Mouse (Mus musculus) bone marrow, adult 2 months (tissue): ENCODE results near the gene Ccdc114. TPM values are rescaled to one million over a fixed set of nuclear protein-coding genes. Genes with fewer than 3 reads are reported as not detected.
"Not testable (repeated sequence)": the region's sequence is repeated elsewhere in the genome, so short reads cannot be mapped to it uniquely, and the experiment has no call there.

Experiments
- H3K27ac ChIP-seq: fragments of 200-500 bp; 2 replicates; pipeline ENCODE4 v1.5.1; 2012; ENCODE audit warnings: low read depth, mild to moderate bottlenecking, control low read depth, inconsistent platforms, low read length; ENCODE audit not compliant: control insufficient read depth, poor library complexity, insufficient read depth
- H3K4me1 ChIP-seq: fragments of 200-500 bp; 2 replicates; pipeline ENCODE4 v1.6.1; 2011; ENCODE audit warnings: low read length; ENCODE audit not compliant: control insufficient read depth, insufficient read depth
- H3K4me3 ChIP-seq: fragments of 200-500 bp; replicated peaks from 2 replicates; pipeline ENCODE3; 2011; ENCODE audit warnings: mild to moderate bottlenecking, low read depth, low read length, control low read depth; ENCODE audit not compliant: control insufficient read depth
- CTCF ChIP-seq: fragments of 200-500 bp; IDR thresholded peaks from 2 replicates; pipeline ENCODE4 v1.5.1; 2011; ENCODE audit warnings: low read length, control low read depth; ENCODE audit not compliant: control insufficient read depth, insufficient read depth
- POLR2A ChIP-seq: fragments of 200-500 bp; IDR thresholded peaks from 2 replicates; pipeline ENCODE4 v1.6.1; 2011; ENCODE audit warnings: low read depth, mild to moderate bottlenecking, control low read depth, low read length, borderline replicate concordance; ENCODE audit not compliant: control insufficient read depth
- WGBS: fragments of 180-500 bp; shearing (Covaris S2); methylation state at CpG from one replicate; pipeline ENCODE4 v1.1.7; 2018; 5-methylcytosine and 5-hydroxymethylcytosine counted together
- polyA plus RNA-seq: library from polyadenylated mRNA; stranded (reverse); fragments of >200 nt; gene quantifications from 2 replicates; pipeline ENCODE4 v1.2.4, GENCODE M21; 2011; ENCODE audit warnings: low replicate concordance; ENCODE audit not compliant: missing spikeins, insufficient read depth, insufficient read length

The Ccdc114 gene
- polyA plus RNA-seq, 1 experiment = 5.7 TPM

DNA sequence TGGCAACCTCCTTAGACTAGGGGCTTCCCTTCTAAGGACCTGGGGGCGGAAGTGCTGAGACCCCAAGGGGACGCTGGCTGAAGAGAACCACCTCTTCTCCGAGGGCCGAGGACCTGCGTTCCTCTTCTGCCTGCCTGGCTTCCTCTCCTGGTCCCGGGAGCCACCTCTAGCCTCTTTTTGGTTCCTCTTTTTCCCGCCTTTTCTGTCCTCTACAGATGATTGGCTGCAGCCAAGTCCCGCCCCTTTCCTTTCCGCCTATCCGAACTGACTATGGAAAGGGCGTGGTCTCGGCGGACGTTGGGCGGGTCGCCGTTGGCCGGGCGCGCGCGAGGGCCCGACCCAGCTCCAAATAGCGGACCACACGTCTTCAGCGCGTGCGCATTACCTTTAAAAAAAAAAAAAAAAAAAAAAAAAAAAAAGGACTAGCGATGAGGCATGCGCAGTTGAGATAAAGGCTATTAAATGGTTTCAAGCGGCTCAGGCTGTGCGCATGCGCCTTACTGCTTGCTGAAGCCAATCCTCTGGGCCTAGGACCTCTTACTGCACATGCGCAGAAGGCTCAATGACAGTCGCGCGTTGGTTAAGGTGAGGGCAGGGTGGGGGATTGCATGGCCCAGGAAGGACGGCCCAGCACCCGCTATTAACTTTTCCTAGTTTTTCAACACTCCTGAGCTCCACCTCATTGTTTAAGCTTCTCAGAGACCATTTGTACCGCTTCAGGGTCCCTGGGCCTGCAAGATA is 27.2 kb upstream of the Ccdc114 start, which contains the start of the genes Syngr4 and Tmem143:
Gene Syngr4 (minus strand): TSS at position 198 of the 741 bp plus-strand sequence.
Gene Tmem143 (plus strand): TSS at position 425 of the 741 bp plus-strand sequence.
- H3K4me1 ChIP-seq = no peaks in the 10 kb centered on the region; the same call in 1 of the 2 replicates
- peak within 1 kb of the TSS; percentile 71 for H3K4me3 ChIP-seq
- 0% methylated on average over 40 of the region's 40 CpGs for WGBS
- peak within 1 kb of the TSS; percentile 64 for H3K27ac ChIP-seq
- peak; percentile 94 for TF ChIP-seq POLR2A
- TF ChIP-seq CTCF = 0 out of 2 replicates have a peak, but pooled peaks have one; percentile 9

DNA sequence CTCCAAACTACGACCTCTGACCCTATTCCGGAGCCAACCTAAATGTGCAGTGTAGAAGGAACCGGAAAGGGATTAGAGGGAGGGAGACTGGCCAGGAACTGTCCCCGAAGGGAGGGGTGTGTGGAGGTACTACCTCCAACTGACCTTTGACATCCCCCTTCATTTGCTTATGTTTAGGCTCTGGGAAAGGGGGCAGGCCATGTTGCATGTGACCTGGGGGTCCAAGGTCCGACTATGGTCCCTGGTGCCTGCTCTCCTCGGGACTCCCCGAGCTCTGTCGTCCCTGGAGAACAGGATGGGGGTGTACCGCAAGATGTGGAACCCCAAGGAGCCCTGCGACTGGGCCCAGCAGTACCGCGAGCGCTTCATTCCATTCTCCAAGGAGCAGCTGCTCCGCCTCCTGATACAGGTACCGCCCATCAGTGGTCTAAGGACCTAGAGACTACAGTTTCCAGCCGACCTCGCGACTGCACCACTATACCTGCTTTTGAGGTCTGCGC is 26.6 kb upstream of the Ccdc114 start:
- H3K4me1 ChIP-seq = no peaks in the 10 kb centered on the region; the same call in 1 of the 2 replicates
- peak overlapping the region; percentile 71 for H3K4me3 ChIP-seq
- peak overlapping the region; percentile 64 for H3K27ac ChIP-seq
- under 1% methylated on average over 19 of the region's 19 CpGs for WGBS
- no peak for TF ChIP-seq CTCF
- peak; percentile 52; the same call in 1 of the 2 replicates for TF ChIP-seq POLR2A

DNA sequence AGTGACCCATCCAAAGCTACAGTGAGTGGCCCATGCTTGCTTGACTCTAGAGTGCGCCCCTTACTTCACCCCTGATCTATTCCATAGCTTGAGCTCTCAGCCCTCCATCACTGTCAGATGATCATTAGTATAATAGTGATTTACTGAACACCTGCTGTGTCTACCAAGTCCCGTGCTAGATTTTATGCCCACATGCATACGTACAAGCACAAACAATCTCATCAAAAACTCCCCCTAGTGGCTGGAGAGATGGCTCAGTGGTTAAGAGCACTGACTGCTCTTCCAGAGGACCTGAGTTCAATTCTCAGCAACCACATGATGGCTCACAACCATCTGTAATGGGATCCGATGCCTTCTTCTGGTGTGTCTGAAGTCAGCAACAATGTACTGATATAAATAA is 25.7 kb upstream of the Ccdc114 start:
- H3K4me1 ChIP-seq, H3K4me3 ChIP-seq, H3K27ac ChIP-seq: not testable (repeated sequence)
- 36% methylated on average over 4 of the region's 4 CpGs for WGBS

DNA sequence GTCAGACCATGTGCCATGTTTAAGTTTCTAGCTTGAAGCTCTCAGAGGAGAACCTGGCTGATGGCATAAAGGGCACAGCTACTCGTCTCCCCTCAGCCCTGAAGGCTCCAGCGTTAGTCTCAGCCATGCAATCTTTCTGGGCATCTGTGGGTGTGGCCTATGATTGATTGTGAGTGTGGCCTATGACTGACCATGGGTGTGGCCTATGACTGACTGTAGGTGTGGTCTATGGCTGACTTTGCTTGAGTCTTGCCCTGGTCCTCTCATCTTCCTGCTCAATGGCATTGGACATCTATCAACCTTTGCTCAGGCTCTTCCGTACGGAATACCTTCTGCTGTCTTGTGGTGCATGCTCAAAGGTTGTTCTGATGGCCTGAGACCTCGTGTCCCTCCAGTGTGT is 22.3 kb upstream of the Ccdc114 start:
- Histone ChIP-seq H3K27ac (no peak overlapping the region), H3K4me3 (no peak overlapping the region), H3K4me1 (no peaks in the 10 kb centered on the region; the same call in 1 of the 2 replicates)
- TF ChIP-seq CTCF = no peak
- WGBS = 51% methylated on average over 5 of the region's 5 CpGs

DNA sequence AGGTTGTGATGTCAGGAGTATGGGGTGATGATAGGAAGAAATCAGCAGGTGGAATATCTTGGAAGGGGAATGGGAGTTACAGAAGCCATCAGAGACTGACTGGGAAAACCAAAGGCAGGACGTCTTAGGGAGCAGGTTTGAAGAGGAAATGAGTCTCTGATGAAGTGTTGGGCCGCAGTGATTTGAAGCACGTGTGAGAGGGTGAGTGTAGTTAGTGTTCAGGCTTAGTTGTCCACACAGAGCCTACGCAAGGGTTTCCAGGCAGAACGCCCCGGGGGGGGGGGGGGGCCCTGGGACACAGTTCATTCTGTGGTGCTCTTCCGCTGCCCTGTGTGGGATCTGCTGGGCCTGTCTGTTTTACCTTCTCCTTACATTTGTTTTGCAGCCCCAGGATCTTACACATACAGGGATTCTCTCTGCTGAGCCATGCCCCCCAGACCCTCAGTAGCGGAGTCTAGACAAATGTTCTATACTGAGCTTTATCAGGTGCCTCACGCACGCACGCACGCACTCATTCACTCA is 21.3 kb upstream of the Ccdc114 start:
- Histone ChIP-seq H3K4me1 (peaks cover 1% of the 10 kb centered on the region; the same call in 1 of the 2 replicates), H3K4me3 (no peak overlapping the region), H3K27ac (no peak overlapping the region)
- TF ChIP-seq CTCF = no peak
- no peak for TF ChIP-seq POLR2A
- WGBS = 70% methylated on average over 12 of the region's 12 CpGs

DNA sequence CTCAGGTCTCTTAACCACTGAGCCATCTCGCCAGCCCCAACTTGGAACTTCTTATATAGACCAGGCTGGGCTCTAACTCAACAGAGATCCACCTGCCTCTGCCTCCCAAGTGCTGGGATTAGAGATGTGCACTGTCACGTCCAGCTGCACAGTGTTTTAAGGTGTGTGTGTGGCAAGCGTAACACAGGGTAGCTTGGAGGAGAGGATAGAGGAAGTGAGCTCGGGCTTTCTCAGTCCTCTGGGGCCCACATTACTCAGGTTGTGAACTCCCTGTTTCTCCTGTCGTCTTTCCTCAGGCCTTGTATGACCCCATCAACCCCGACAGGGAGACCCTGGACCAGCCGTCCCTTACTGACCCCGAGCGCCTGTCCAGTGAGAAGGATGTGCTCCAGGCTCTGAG is 17.2 kb upstream of the Ccdc114 start:
- Histone ChIP-seq H3K4me1 (peaks cover 1% of the 10 kb centered on the region; the same call in 1 of the 2 replicates), H3K27ac (no peak overlapping the region), H3K4me3 (no peak overlapping the region)
- WGBS = 67% methylated on average over 9 of the region's 9 CpGs
- no peak for TF ChIP-seq POLR2A
- no peak for TF ChIP-seq CTCF

DNA sequence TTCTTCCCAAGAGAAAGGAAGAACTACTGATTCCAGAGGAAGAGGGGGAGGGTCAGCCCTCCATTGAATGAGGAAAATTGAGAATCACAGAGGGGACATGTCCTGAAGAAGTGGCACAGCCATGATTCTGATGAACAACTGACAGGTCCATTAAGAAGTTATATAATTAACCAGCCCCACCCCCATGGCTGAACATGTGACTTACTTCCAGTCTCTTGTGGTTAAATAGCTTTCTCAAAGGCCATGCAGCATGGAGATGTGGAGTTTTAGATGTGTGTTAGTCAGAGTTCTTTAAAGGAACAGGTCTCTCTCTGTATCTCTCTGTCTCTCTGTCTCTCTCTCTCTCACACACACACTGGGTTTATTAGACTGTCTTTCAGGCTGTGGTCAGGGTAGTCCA is 15.5 kb upstream of the Ccdc114 start:
- TF ChIP-seq POLR2A = no peak
- no peak for TF ChIP-seq CTCF
- Histone ChIP-seq H3K4me1 (peaks cover 1% of the 10 kb centered on the region; the same call in 1 of the 2 replicates), H3K4me3 (no peak overlapping the region), H3K27ac (no peak overlapping the region)

DNA sequence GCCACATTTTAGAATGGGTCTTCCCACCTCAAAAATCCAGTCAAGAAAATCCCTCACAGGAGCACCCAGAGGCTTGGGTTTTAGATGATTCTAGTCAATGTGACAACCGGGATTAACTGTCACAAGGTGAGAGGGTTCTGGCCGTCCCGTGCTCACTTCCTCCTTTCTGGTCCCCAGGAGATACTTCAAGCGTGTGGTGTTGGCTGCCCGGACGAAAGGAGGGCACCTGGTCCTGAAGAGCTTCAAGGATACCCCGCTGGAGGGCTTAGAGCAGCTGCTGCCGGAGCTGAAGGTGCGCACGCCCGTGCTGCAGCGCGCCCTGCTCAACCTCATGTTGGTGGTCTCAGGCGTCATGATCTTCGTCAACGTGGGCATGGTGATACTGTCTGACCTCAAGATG is 14.7 kb upstream of the Ccdc114 start:
- 70% methylated on average over 16 of the region's 16 CpGs for WGBS
- Histone ChIP-seq H3K27ac (no peak overlapping the region), H3K4me3 (no peak overlapping the region), H3K4me1 (peaks cover 1% of the 10 kb centered on the region; the same call in 1 of the 2 replicates)
- TF ChIP-seq CTCF = no peak
- TF ChIP-seq POLR2A = no peak
